ENCODE assay signal across 8 mouse cellular contexts in the genomic region with DNA sequence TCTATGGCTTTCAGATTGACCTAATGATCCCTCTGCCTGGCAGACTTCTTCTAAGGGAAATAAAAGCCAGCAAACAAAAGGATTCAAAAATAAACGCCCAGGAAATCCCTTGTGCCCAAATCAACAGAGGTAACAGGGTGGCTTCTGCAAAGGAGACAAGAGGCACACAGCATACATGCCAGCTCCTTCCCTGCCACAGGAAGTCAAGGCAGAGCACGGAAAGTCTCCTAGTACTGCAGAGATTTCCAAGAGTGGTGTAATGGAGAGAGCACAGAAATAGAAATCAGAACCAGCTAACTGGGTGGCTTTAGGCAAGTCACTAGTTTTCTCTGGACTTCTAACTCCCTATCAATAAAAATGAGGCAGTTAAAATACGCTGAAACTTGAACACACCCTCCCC. TPM values are rescaled to one million over a fixed set of nuclear protein-coding genes. Genes with fewer than 3 reads are reported as not detected.
A peak's percentile ranks its signal among the peaks of the same experiment; 100 is the strongest.
DNase-seq lines count a peak whose midpoint lies in the region; ATAC-seq and TF ChIP-seq lines count a peak whose summit lies in the region.

No protein-coding gene starts in this region.

- H3K4me3 ChIP-seq in heart, embryonic 13.5 days, result peak overlapping the region; percentile 79
- H3K4me3 ChIP-seq in cortical plate, adult 2 months (ENCODE audit: insufficient read depth, low read length), result peak overlapping the region; percentile 56
- peak overlapping the region; percentile 72 for H3K4me3 ChIP-seq in hindbrain, embryonic 15.5 days
- H3K4me3 ChIP-seq in midbrain, embryonic 14.5 days (replicated peaks; ENCODE audit: low read depth, low read length), result peak overlapping the region; percentile 92

- H3K27me3 ChIP-seq in heart, embryonic 13.5 days (replicated peaks), result no peaks in the 10 kb centered on the region
- no peaks in the 10 kb centered on the region for H3K27me3 ChIP-seq in hindbrain, embryonic 15.5 days
- H3K27me3 ChIP-seq in midbrain, embryonic 14.5 days (ENCODE audit: control insufficient read depth, insufficient read depth, low read length), result no peaks in the 10 kb centered on the region

- TF ChIP-seq POLR2A in cortical plate, adult 2 months (IDR thresholded peaks at IDR 0.05; ENCODE audit: extremely low read depth, insufficient read depth, low read length), result no peak

- H3K36me3 ChIP-seq in heart, embryonic 13.5 days, result no peaks in the 10 kb centered on the region; the same call in 1 of the 2 replicates
- H3K36me3 ChIP-seq in hindbrain, embryonic 15.5 days, result no peaks in the 10 kb centered on the region
- no peaks in the 10 kb centered on the region for H3K36me3 ChIP-seq in midbrain, embryonic 14.5 days (ENCODE audit: control insufficient read depth, insufficient read depth, low read length)

- peak overlapping the region; percentile 95 for H3K4me2 ChIP-seq in heart, embryonic 13.5 days
- H3K4me2 ChIP-seq in hindbrain, embryonic 15.5 days, result peak overlapping the region; percentile 86
- peak overlapping the region; percentile 75 for H3K4me2 ChIP-seq in midbrain, embryonic 14.5 days (ENCODE audit: low read length)

- DNase-seq in heart, adult 8-10 months (ENCODE audit: low spot score), result no peak
- no peak for DNase-seq in midbrain, embryonic 14.5 days
- no peak for DNase-seq in adrenal gland, postnatal 14 days
- DNase-seq in gastrocnemius, postnatal 4 days (ENCODE audit: low spot score in 2 of 2), result no peak
- DNase-seq in ovary, postnatal 14 days (ENCODE audit: low spot score), result no peak

- H3K4me1 ChIP-seq in heart, embryonic 13.5 days, result peaks cover 63% of the 10 kb centered on the region
- H3K4me1 ChIP-seq in cortical plate, adult 2 months (ENCODE audit: control insufficient read depth, insufficient read depth, low read length), result peaks cover 5% of the 10 kb centered on the region
- H3K4me1 ChIP-seq in hindbrain, embryonic 15.5 days (replicated peaks), result peaks cover 33% of the 10 kb centered on the region
- peaks cover 20% of the 10 kb centered on the region for H3K4me1 ChIP-seq in midbrain, embryonic 14.5 days (ENCODE audit: control insufficient read depth, insufficient read depth, low read length)

- H3K9ac ChIP-seq in heart, embryonic 13.5 days, result peak overlapping the region; percentile 95
- H3K9ac ChIP-seq in hindbrain, embryonic 15.5 days, result peak overlapping the region; percentile 92
- peak overlapping the region; percentile 89 for H3K9ac ChIP-seq in midbrain, embryonic 14.5 days (replicated peaks; ENCODE audit: low read length)

- 18% methylated on average over 3 of the region's 3 CpGs for WGBS in heart, embryonic 13.5 days
- 9% methylated on average over 3 of the region's 3 CpGs for WGBS in hindbrain, embryonic 15.5 days
- 11% methylated on average over 3 of the region's 3 CpGs for WGBS in midbrain, embryonic 14.5 days

- no peak for ATAC-seq in heart, embryonic 13.5 days (ENCODE audit: extremely low read depth, insufficient number of reproducible peaks, low FRiP score, low TSS enrichment)
- no peak for ATAC-seq in hindbrain, embryonic 15.5 days (ENCODE audit: low FRiP score, low read depth)
- no peak for ATAC-seq in midbrain, embryonic 14.5 days (ENCODE audit: low FRiP score, low TSS enrichment)

- peak overlapping the region; percentile 98 for H3K27ac ChIP-seq in heart, embryonic 13.5 days (replicated peaks)
- no peak overlapping the region for H3K27ac ChIP-seq in cortical plate, adult 2 months (ENCODE audit: insufficient read depth, low read length)
- H3K27ac ChIP-seq in hindbrain, embryonic 15.5 days (replicated peaks), result peak overlapping the region; percentile 96; the same call in 1 of the 2 replicates
- H3K27ac ChIP-seq in midbrain, embryonic 14.5 days (replicated peaks; ENCODE audit: low read depth, low read length), result no peak overlapping the region

- H3K9me3 ChIP-seq in heart, embryonic 13.5 days, result no peaks in the 10 kb centered on the region
- H3K9me3 ChIP-seq in hindbrain, embryonic 15.5 days, result no peaks in the 10 kb centered on the region
- no peaks in the 10 kb centered on the region for H3K9me3 ChIP-seq in midbrain, embryonic 14.5 days (ENCODE audit: control insufficient read depth, low read length)

- no peak for TF ChIP-seq CTCF in cortical plate, adult 2 months (IDR thresholded peaks at IDR 0.05; ENCODE audit: extremely low read depth, insufficient read depth, low read length)

RNA-seq across cellular contexts. Expression of a gene that starts 1.8 kb away (rescaled TPM):
- polyA plus RNA-seq in heart, embryonic 13.5 days (2015; fragmentation: Nextera tagmentation; extraction: Ambion mirVana), result 64.8 and 69.1 TPM in 2 replicates
- total RNA-seq in heart, adult 8-10 months (2022), result 100 to 1,000 TPM in 2 of 4 experiments, 10 to 100 TPM in 2; 87.6 to 108 (median 101) TPM
- 193 and 203 TPM in 2 replicates for polyA plus RNA-seq in cortical plate, adult 2 months (2012; rRNA removed)
- 140 and 151 TPM in 2 replicates for polyA plus RNA-seq in hindbrain, embryonic 15.5 days (2015; fragmentation: Nextera tagmentation; extraction: Ambion mirVana)
- 195 and 282 TPM in 2 replicates for polyA plus RNA-seq in midbrain, embryonic 14.5 days (2014; fragmentation: Nextera tagmentation; extraction: Ambion mirVana)
- total RNA-seq in adrenal gland, postnatal 14 days (2021), result 51.4 and 54.9 TPM in 2 replicates
- 100 to 1,000 TPM; 289 to 339 TPM for total RNA-seq in gastrocnemius, postnatal 4 days (2021)

Comparison
In these comparisons a context has a peak if more than half of its experiments do, and no peak if none do; other contexts are left out.
1. H3K27ac ChIP-seq: peak in heart, embryonic 13.5 days (single experiment) and hindbrain, embryonic 15.5 days (single experiment); none in cortical plate, adult 2 months (single experiment) and midbrain, embryonic 14.5 days (single experiment).
2. Peak in every context shown above with its lines, with median percentiles within 50 percentile points of each other: H3K4me2 ChIP-seq, H3K4me3 ChIP-seq and H3K9ac ChIP-seq.